Mouse (Mus musculus): Measurements from ENCODE around the gene Gcc2.

- TF ChIP-seq EP300 (IDR thresholded peaks at IDR 0.05; ENCODE audit: low read depth) (no peak), CTCF (IDR thresholded peaks at IDR 0.05; ENCODE audit: low read depth) (no peak)
Observed at GRCm38 (mm10) chr10:58214497-58214896, 40.8 kb upstream of the Gcc2 start.

Data from liver, embryonic 14.5 days (tissue).